Mouse (Mus musculus) liver, adult 2 months (tissue): ENCODE data around the gene Psmb9. TPM values are rescaled to one million over a fixed set of nuclear protein-coding genes. Genes with fewer than 3 reads are reported as not detected.

Experiments
- DNase-seq: peaks from one replicate; pipeline ENCODE4 v3.0.0-alpha.2; 2011; ENCODE audit warnings: low read depth, low spot score; ENCODE audit errors: extremely low read depth
- H3K27ac ChIP-seq: fragments of 200-500 bp; replicated peaks from 2 replicates; pipeline ENCODE4 v1.5.1; 2012; ENCODE audit warnings: low read depth, mild to moderate bottlenecking, control low read depth, inconsistent platforms, low read length; ENCODE audit not compliant: insufficient read depth
- H3K27me3 ChIP-seq: fragments of 200-500 bp; 2 replicates; pipeline ENCODE4 v1.6.1; 2012; ENCODE audit warnings: mild to moderate bottlenecking, moderate library complexity, low read length, inconsistent platforms; ENCODE audit not compliant: control insufficient read depth, insufficient read depth
- H3K36me3 ChIP-seq: fragments of 200-500 bp; 2 replicates; pipeline ENCODE4 v1.6.1; 2012; ENCODE audit warnings: low read length, inconsistent platforms; ENCODE audit not compliant: control insufficient read depth, insufficient read depth
- H3K4me1 ChIP-seq: fragments of 200-500 bp; 2 replicates; pipeline ENCODE4 v1.6.1; 2011; ENCODE audit warnings: low read length; ENCODE audit not compliant: control insufficient read depth, insufficient read depth
- H3K4me3 ChIP-seq: fragments of 200-500 bp; 2 replicates; pipeline ENCODE4 v1.5.1; 2011; ENCODE audit warnings: low read depth, mild to moderate bottlenecking, control low read depth, low read length, moderate library complexity; ENCODE audit not compliant: insufficient read depth
- H3K79me2 ChIP-seq: fragments of 200-500 bp; 2 replicates; pipeline ENCODE4 v1.6.1; 2012; ENCODE audit warnings: inconsistent platforms, mild to moderate bottlenecking, low read length, moderate library complexity; ENCODE audit not compliant: control insufficient read depth, insufficient read depth
- H3K9ac ChIP-seq: fragments of 200-500 bp; 2 replicates; pipeline ENCODE4 v1.6.1; 2012; ENCODE audit warnings: low read depth, mild to moderate bottlenecking, control low read depth, inconsistent platforms, low read length
- CTCF ChIP-seq: fragments of 200-500 bp; IDR thresholded peaks from 2 replicates; pipeline ENCODE4 v1.5.1; 2011; ENCODE audit warnings: low read depth, low read length, control low read depth
- POLR2A ChIP-seq: fragments of 200-500 bp; IDR thresholded peaks from 2 replicates; pipeline ENCODE4 v1.6.1; 2011; ENCODE audit warnings: low read length, control low read depth; ENCODE audit not compliant: insufficient read depth; ENCODE audit errors: extremely low read depth
- WGBS: fragments of 180-500 bp; shearing (Covaris S2); methylation state at CpG from one replicate; pipeline ENCODE4 v1.1.7; 2018; 5-methylcytosine and 5-hydroxymethylcytosine counted together
- polyA plus RNA-seq: library from polyadenylated mRNA; depleted of rRNA; stranded (reverse); fragments of >200 nt; gene quantifications from 2 replicates; pipeline ENCODE4 v1.2.3, GENCODE M21; 2012
- total RNA-seq: library from RNA; depleted of rRNA; stranded (reverse); fragments of >200 nt; gene quantifications from 2 replicates; pipeline ENCODE4 v1.2.3, GENCODE M21; 2014

Gene Psmb9
- total and polyA plus RNA-seq, 2 experiments: 38.0 to 38.1 TPM

- Histone ChIP-seq H3K27me3 (no peaks in the 10 kb centered on the region), H3K27ac (no peak overlapping the region)
- TF ChIP-seq POLR2A (no peak), CTCF (no peak)
Measured at GRCm38 (mm10) chr17:34200772-34201505, 13.4 kb upstream of the Psmb9 start.

GRCm38 (mm10) chr17:34200047-34200446, 12.5 kb upstream of the Psmb9 start:
- Histone ChIP-seq H3K4me1 (peaks cover 2% of the 10 kb centered on the region; the same call in 1 of the 2 replicates), H3K27ac (no peak overlapping the region), H3K4me3 (no peak overlapping the region), H3K79me2 (no peaks in the 10 kb centered on the region), H3K27me3 (no peaks in the 10 kb centered on the region), H3K9ac (no peak overlapping the region), H3K36me3 (peaks cover 2% of the 10 kb centered on the region; the same call in 1 of the 2 replicates)
- WGBS: 90% methylated on average over 10 of the region's 10 CpGs
- no peak for TF ChIP-seq CTCF
- no peak for TF ChIP-seq POLR2A
- DNase-seq: no peak

More at GRCm38 (mm10) chr17:34200772-34201505, 13.4 kb upstream of the Psmb9 start:
- Histone ChIP-seq H3K9ac (no peak overlapping the region), H3K79me2 (no peaks in the 10 kb centered on the region), H3K4me3 (no peak overlapping the region), H3K36me3 (peaks cover 2% of the 10 kb centered on the region; the same call in 1 of the 2 replicates), H3K4me1 (peaks cover 6% of the 10 kb centered on the region; the same call in 1 of the 2 replicates)
- no peak for DNase-seq
- 91% methylated on average over 16 of the region's 16 CpGs for WGBS

- Histone ChIP-seq H3K36me3 (peaks cover 2% of the 10 kb centered on the region; the same call in 1 of the 2 replicates), H3K4me3 (peak overlapping the region; percentile 4; the same call in 1 of the 2 replicates), H3K9ac (no peak overlapping the region), H3K4me1 (peaks cover 2% of the 10 kb centered on the region), H3K27me3 (no peaks in the 10 kb centered on the region), H3K79me2 (no peaks in the 10 kb centered on the region), H3K27ac (no peak overlapping the region)
- TF ChIP-seq POLR2A (no peak), CTCF (no peak)
- DNase-seq: no peak
- 74% methylated on average over 12 of the region's 12 CpGs for WGBS
Measured at GRCm38 (mm10) chr17:34199050-34199619, 11.6 kb upstream of the Psmb9 start.

GRCm38 (mm10) chr17:34198521-34198912, 11.0 kb upstream of the Psmb9 start:
- no peaks in the 10 kb centered on the region for H3K27me3 ChIP-seq
- H3K4me1 ChIP-seq: peaks cover 2% of the 10 kb centered on the region
- H3K27ac ChIP-seq: no peak overlapping the region; the same call in 1 of the 2 replicates
- peaks cover 2% of the 10 kb centered on the region; the same call in 1 of the 2 replicates for H3K36me3 ChIP-seq
- no peak for TF ChIP-seq POLR2A
- TF ChIP-seq CTCF: no peak
- 7% methylated on average over 11 of the region's 11 CpGs for WGBS
- H3K79me2 ChIP-seq: no peaks in the 10 kb centered on the region
- DNase-seq: no peak
- peak overlapping the region; percentile 56 for H3K4me3 ChIP-seq
- peak overlapping the region; percentile 45 for H3K9ac ChIP-seq

- H3K36me3 ChIP-seq: peaks cover 2% of the 10 kb centered on the region; the same call in 1 of the 2 replicates
- H3K4me3 ChIP-seq: peak overlapping the region; percentile 56
- H3K27me3 ChIP-seq: no peaks in the 10 kb centered on the region
- no peak overlapping the region; the same call in 1 of the 2 replicates for H3K27ac ChIP-seq
- no peaks in the 10 kb centered on the region for H3K79me2 ChIP-seq
- 1% methylated on average over 32 of the region's 32 CpGs for WGBS
- peak; percentile 58 for DNase-seq
- H3K4me1 ChIP-seq: peaks cover 2% of the 10 kb centered on the region
- no peak for TF ChIP-seq POLR2A
- no peak for TF ChIP-seq CTCF
- peak overlapping the region; percentile 60 for H3K9ac ChIP-seq
Measured at GRCm38 (mm10) chr17:34197904-34198520, 10.4 kb upstream of the Psmb9 start.
